Mouse (Mus musculus) myocyte (in vitro differentiated cells): ENCODE data around the gene Grid2. TPM values are rescaled to one million over a fixed set of nuclear protein-coding genes. Genes with fewer than 3 reads are reported as not detected.

Experiments
- H3K27me3 ChIP-seq: one replicate; pipeline ENCODE4 v1.6.1; 2011; ENCODE audit not compliant: control insufficient read depth, insufficient read depth, insufficient read length
- H3K36me3 ChIP-seq: one replicate; pipeline ENCODE4 v1.6.1; 2011; ENCODE audit not compliant: control insufficient read depth, insufficient read depth
- H3K4me2 ChIP-seq: one replicate; pipeline ENCODE4 v1.6.1; 2011; ENCODE audit warnings: low read depth, control low read depth
- H3K4me3 ChIP-seq: one replicate; pipeline ENCODE4 v1.5.1; 2011; ENCODE audit warnings: mild to moderate bottlenecking, control low read depth, moderate library complexity
- H3K79me2 ChIP-seq: one replicate; pipeline ENCODE4 v1.6.1; 2011; ENCODE audit not compliant: control insufficient read depth, insufficient read depth
- H3ac ChIP-seq: one replicate; pipeline ENCODE4 v1.6.1; 2011; ENCODE audit not compliant: control insufficient read depth, insufficient read length
- CEBPB ChIP-seq: IDR thresholded peaks from 2 replicates; pipeline ENCODE4 v1.6.1; 2011; ENCODE audit warnings: mild to moderate bottlenecking, moderate library complexity; ENCODE audit not compliant: poor library complexity, insufficient read depth, severe bottlenecking
- E2F4 ChIP-seq: IDR thresholded peaks from one replicate; pipeline ENCODE4 v1.6.1; 2011; ENCODE audit warnings: mild to moderate bottlenecking, control low read depth, moderate library complexity; ENCODE audit not compliant: insufficient read depth
- MAX ChIP-seq: IDR thresholded peaks from one replicate; pipeline ENCODE4 v1.6.1; 2011; ENCODE audit warnings: low read depth, mild to moderate bottlenecking, control low read depth
- MYOD1 ChIP-seq, 3 experiments: IDR thresholded peaks; one replicate each; pipeline ENCODE4 v1.6.1; 2011; ENCODE audit warnings: control low read depth in 2 of 3, low read depth in 2 of 3, mild to moderate bottlenecking in 2 of 3, moderate library complexity in 1 of 3; ENCODE audit not compliant: insufficient read length in 2 of 3, control insufficient read depth in 1 of 3
- MYOG ChIP-seq, 3 experiments: IDR thresholded peaks; one replicate each; pipeline ENCODE4 v1.6.1; 2011; ENCODE audit warnings: control low read depth in 2 of 3, low read depth in 2 of 3, mild to moderate bottlenecking in 2 of 3; ENCODE audit not compliant: insufficient read length in 2 of 3, control insufficient read depth in 1 of 3, insufficient read depth in 1 of 3
- POLR2A ChIP-seq: IDR thresholded peaks from one replicate; pipeline ENCODE4 v1.6.1; 2011; ENCODE audit warnings: low read depth, mild to moderate bottlenecking, control low read depth, moderate library complexity; ENCODE audit not compliant: insufficient read length
- POLR2AphosphoS2 ChIP-seq: IDR thresholded peaks from one replicate; pipeline ENCODE4 v1.6.1; 2011; ENCODE audit warnings: low read depth, control low read depth; ENCODE audit not compliant: insufficient read length
- REST ChIP-seq: IDR thresholded peaks from one replicate; pipeline ENCODE4 v1.6.1; 2011; ENCODE audit warnings: mild to moderate bottlenecking, control low read depth, moderate library complexity; ENCODE audit not compliant: insufficient read depth, insufficient read length
- SRF ChIP-seq: IDR thresholded peaks from one replicate; pipeline ENCODE4 v1.6.1; 2011; ENCODE audit warnings: low read depth; ENCODE audit not compliant: control insufficient read depth, insufficient read length
- TCF12 ChIP-seq: IDR thresholded peaks from one replicate; pipeline ENCODE4 v1.6.1; 2011; ENCODE audit warnings: mild to moderate bottlenecking, control low read depth; ENCODE audit not compliant: poor library complexity, insufficient read depth, severe bottlenecking
- TCF3 ChIP-seq: IDR thresholded peaks from one replicate; pipeline ENCODE4 v1.6.1; 2011; ENCODE audit warnings: low read depth, control low read depth; ENCODE audit not compliant: insufficient read length
- USF1 ChIP-seq: IDR thresholded peaks from one replicate; pipeline ENCODE4 v1.6.1; 2011; ENCODE audit warnings: low read depth, mild to moderate bottlenecking, control low read depth, moderate library complexity
- polyA plus RNA-seq: library from polyadenylated mRNA; unstranded; fragments of >200 nt; fragmentation: generic; extraction: Trizol; gene quantifications from one replicate; pipeline ENCODE4 v1.2.1, GENCODE M21; 2012; ENCODE audit warnings: missing spikeins

Grid2 gene
- polyA plus RNA-seq, 1 experiment, result not detected

GRCm38 (mm10) chr6:63609570-63609969, 353.9 kb downstream of the Grid2 start:
- TF ChIP-seq CEBPB, result no peak
- no peak for TF ChIP-seq E2F4
- TF ChIP-seq SRF, result no peak
- no peak for TF ChIP-seq USF1
- no peak for TF ChIP-seq TCF12
- no peak for TF ChIP-seq POLR2AphosphoS2
- no peak for TF ChIP-seq MAX
- no peak for TF ChIP-seq POLR2A
- TF ChIP-seq MYOD1 (IDR thresholded peaks at IDR 0.05; ENCODE audit: control insufficient read depth in 1 of 3, insufficient read length in 2 of 3, low read depth in 2 of 3), result no peak
- no peaks in the 10 kb centered on the region for H3K79me2 ChIP-seq
- H3K4me2 ChIP-seq, result no peak overlapping the region
- H3K36me3 ChIP-seq, result no peaks in the 10 kb centered on the region
- H3ac ChIP-seq, result no peak overlapping the region
- no peaks in the 10 kb centered on the region for H3K27me3 ChIP-seq
- no peak overlapping the region for H3K4me3 ChIP-seq

DNA sequence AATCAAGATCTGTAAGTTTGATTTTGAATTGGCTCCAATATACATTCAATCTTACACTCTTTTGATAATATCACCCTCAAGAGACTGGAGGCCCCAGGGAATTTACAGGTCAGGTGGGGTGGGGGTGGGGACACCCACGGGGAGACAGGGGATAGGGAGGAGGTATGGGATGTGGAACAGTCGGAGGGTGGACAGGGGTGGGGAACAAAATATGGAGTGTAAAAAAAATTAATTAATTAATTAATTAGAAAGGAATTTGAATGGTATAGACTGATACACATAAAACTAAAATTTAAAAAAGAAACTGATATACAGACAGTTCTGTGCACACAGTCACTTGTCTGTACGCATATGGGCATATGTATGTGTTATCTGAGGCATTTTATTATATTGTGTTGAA, 380.3 kb downstream of the Grid2 start:
- Histone ChIP-seq H3K79me2 (no peaks in the 10 kb centered on the region), H3K36me3 (no peaks in the 10 kb centered on the region)
- TF ChIP-seq MYOG (IDR thresholded peaks at IDR 0.05; ENCODE audit: control insufficient read depth in 1 of 3, insufficient read depth in 1 of 3, insufficient read length in 2 of 3, low read depth in 2 of 3) (no peak), TCF3 (no peak), CEBPB (no peak), SRF (no peak), MAX (no peak), POLR2A (no peak), POLR2AphosphoS2 (no peak), MYOD1 (IDR thresholded peaks at IDR 0.05; ENCODE audit: control insufficient read depth in 1 of 3, insufficient read length in 2 of 3, low read depth in 2 of 3) (no peak), TCF12 (no peak), E2F4 (no peak), USF1 (no peak)

GRCm38 (mm10) chr6:63659423-63659822, 403.7 kb downstream of the Grid2 start:
- Histone ChIP-seq H3K79me2 (no peaks in the 10 kb centered on the region), H3ac (no peak overlapping the region)
- no peak for TF ChIP-seq USF1
- TF ChIP-seq TCF3, result no peak
- TF ChIP-seq MYOD1 (IDR thresholded peaks at IDR 0.05; ENCODE audit: control insufficient read depth in 1 of 3, insufficient read length in 2 of 3, low read depth in 2 of 3), result no peak
- no peak for TF ChIP-seq POLR2AphosphoS2
- no peak for TF ChIP-seq POLR2A
- no peak for TF ChIP-seq E2F4
- TF ChIP-seq REST, result no peak
- TF ChIP-seq TCF12, result no peak
- no peak for TF ChIP-seq SRF
- TF ChIP-seq CEBPB, result no peak
- TF ChIP-seq MYOG (IDR thresholded peaks at IDR 0.05; ENCODE audit: control insufficient read depth in 1 of 3, insufficient read depth in 1 of 3, insufficient read length in 2 of 3, low read depth in 2 of 3), result no peak
- TF ChIP-seq MAX, result no peak

More for the DNA sequence above, 380.3 kb downstream of the Grid2 start:
- no peak overlapping the region for H3ac ChIP-seq
- H3K27me3 ChIP-seq, result no peaks in the 10 kb centered on the region
- no peak overlapping the region for H3K4me2 ChIP-seq
- H3K4me3 ChIP-seq, result no peak overlapping the region

GRCm38 (mm10) chr6:63685689-63686088, 430.0 kb downstream of the Grid2 start:
- Histone ChIP-seq H3K36me3 (no peaks in the 10 kb centered on the region), H3K79me2 (no peaks in the 10 kb centered on the region), H3K4me2 (no peak overlapping the region), H3K4me3 (no peak overlapping the region), H3K27me3 (no peaks in the 10 kb centered on the region), H3ac (no peak overlapping the region)
- no peak for TF ChIP-seq TCF3
- no peak for TF ChIP-seq E2F4
- no peak for TF ChIP-seq CEBPB
- no peak for TF ChIP-seq USF1
- no peak for TF ChIP-seq POLR2A
- TF ChIP-seq POLR2AphosphoS2, result no peak
- TF ChIP-seq TCF12, result no peak
- no peak for TF ChIP-seq MYOG (IDR thresholded peaks at IDR 0.05; ENCODE audit: control insufficient read depth in 1 of 3, insufficient read depth in 1 of 3, insufficient read length in 2 of 3, low read depth in 2 of 3)
- no peak for TF ChIP-seq REST
- no peak for TF ChIP-seq MYOD1 (IDR thresholded peaks at IDR 0.05; ENCODE audit: control insufficient read depth in 1 of 3, insufficient read length in 2 of 3, low read depth in 2 of 3)
- TF ChIP-seq MAX, result no peak
- no peak for TF ChIP-seq SRF

More at GRCm38 (mm10) chr6:63659423-63659822, 403.7 kb downstream of the Grid2 start:
- no peak overlapping the region for H3K4me3 ChIP-seq
- no peak overlapping the region for H3K4me2 ChIP-seq
- no peaks in the 10 kb centered on the region for H3K36me3 ChIP-seq
- no peaks in the 10 kb centered on the region for H3K27me3 ChIP-seq

DNA sequence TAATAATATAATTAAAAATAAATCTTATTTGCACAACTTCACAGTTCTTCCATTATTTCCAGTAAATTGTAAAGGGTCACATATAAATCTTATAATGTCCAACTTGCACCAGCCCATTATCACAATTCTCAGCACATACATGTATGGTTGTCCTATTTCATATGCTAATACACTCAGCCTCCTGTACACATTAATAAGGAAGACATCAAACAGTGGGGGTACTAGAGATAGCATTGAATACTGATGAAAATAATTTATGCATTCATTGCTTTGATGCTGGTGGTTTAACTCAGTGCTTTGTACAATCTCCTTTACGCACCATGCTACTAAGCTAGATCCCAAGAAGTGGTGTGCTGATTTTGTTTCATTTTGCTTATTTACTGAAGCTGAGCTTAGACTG, 446.0 kb downstream of the Grid2 start:
- no peak for TF ChIP-seq USF1
- TF ChIP-seq POLR2AphosphoS2, result no peak
- TF ChIP-seq MYOG (IDR thresholded peaks at IDR 0.05; ENCODE audit: control insufficient read depth in 1 of 3, insufficient read depth in 1 of 3, insufficient read length in 2 of 3, low read depth in 2 of 3), result no peak
- no peak for TF ChIP-seq MAX
- no peak for TF ChIP-seq POLR2A
- no peak for TF ChIP-seq TCF12
- no peak for TF ChIP-seq TCF3
- no peak for TF ChIP-seq CEBPB
- TF ChIP-seq MYOD1 (IDR thresholded peaks at IDR 0.05; ENCODE audit: control insufficient read depth in 1 of 3, insufficient read length in 2 of 3, low read depth in 2 of 3), result no peak
- TF ChIP-seq REST, result no peak
- no peak for TF ChIP-seq E2F4
- TF ChIP-seq SRF, result no peak

More for the DNA sequence above, 446.0 kb downstream of the Grid2 start:
- no peaks in the 10 kb centered on the region for H3K27me3 ChIP-seq
- no peak overlapping the region for H3K4me3 ChIP-seq
- H3K36me3 ChIP-seq, result no peaks in the 10 kb centered on the region
- no peak overlapping the region for H3K4me2 ChIP-seq
- no peaks in the 10 kb centered on the region for H3K79me2 ChIP-seq
- H3ac ChIP-seq, result no peak overlapping the region
